ENCODE assay signal across 15 mouse cellular contexts in genomic region chr8:108573295-108574017, GRCm38 (mm10).
DNase-seq lines count a peak whose midpoint lies in the region; ATAC-seq and TF ChIP-seq lines count a peak whose summit lies in the region.
"Had no signal": no experiment of that assay in that cellular context is flagged by ENCODE, and none has a peak within 500 bp of the region (broad histone marks: within the 10 kb centered on the region; RNA-seq: fewer than 3 reads in every experiment).

No protein-coding gene starts in this region.

- DNase-seq in stomach, postnatal 0 days (ENCODE audit: low spot score), result no peak
- DNase-seq in right cerebral cortex, adult 18-20 months, result no peak
- DNase-seq in thymus, postnatal 25 days, result no peak
- DNase-seq: cerebellum, adult 8-10 months; cerebellum, adult 9-11 months; cerebellum, postnatal 36 days had no signal

- 85% methylated on average over 5 of the region's 5 CpGs for WGBS in intestine, embryonic 15.5 days
- WGBS in intestine, embryonic 16.5 days, result 81% methylated on average over 5 of the region's 5 CpGs
- WGBS in stomach, postnatal 0 days, result 82% methylated on average over 5 of the region's 5 CpGs

- H3K9me3 ChIP-seq in intestine, embryonic 15.5 days, result no peaks in the 10 kb centered on the region
- no peaks in the 10 kb centered on the region for H3K9me3 ChIP-seq in intestine, embryonic 16.5 days (ENCODE audit: control insufficient read depth, low read length)
- no peaks in the 10 kb centered on the region for H3K9me3 ChIP-seq in stomach, postnatal 0 days (ENCODE audit: control insufficient read depth, low read length)
- H3K9me3 ChIP-seq: embryonic facial prominence, embryonic 13.5 days; embryonic facial prominence, embryonic 15.5 days; forebrain, embryonic 10.5 days; forebrain, embryonic 12.5 days had no signal

- no peak overlapping the region for H3K4me3 ChIP-seq in intestine, embryonic 15.5 days (replicated peaks)
- no peak overlapping the region for H3K4me3 ChIP-seq in intestine, embryonic 16.5 days (ENCODE audit: low read length)
- H3K4me3 ChIP-seq in stomach, postnatal 0 days (ENCODE audit: low read depth, low read length), result no peak overlapping the region
- H3K4me3 ChIP-seq: embryonic facial prominence, embryonic 13.5 days; embryonic facial prominence, embryonic 15.5 days; erythroblast, embryonic 14.5 days; forebrain, embryonic 10.5 days; forebrain, embryonic 12.5 days had no signal

- peaks cover 3% of the 10 kb centered on the region; the same call in 1 of the 2 replicates for H3K4me1 ChIP-seq in intestine, embryonic 15.5 days (replicated peaks)
- peaks cover 9% of the 10 kb centered on the region; the same call in 1 of the 2 replicates for H3K4me1 ChIP-seq in intestine, embryonic 16.5 days (ENCODE audit: control insufficient read depth, insufficient read depth, low read length)
- H3K4me1 ChIP-seq in stomach, postnatal 0 days (replicated peaks; ENCODE audit: control insufficient read depth, insufficient read depth), result no peaks in the 10 kb centered on the region

- peak; percentile 93 for ATAC-seq in intestine, embryonic 15.5 days
- ATAC-seq in intestine, embryonic 16.5 days, result peak; percentile 97
- 0 out of 2 replicates have a peak, but pooled peaks have one; percentile 15 for ATAC-seq in stomach, postnatal 0 days (ENCODE audit: low FRiP score, low TSS enrichment)
- ATAC-seq: forebrain, embryonic 14.5 days; forebrain, embryonic 16.5 days had no signal

- no peak overlapping the region for H3K27ac ChIP-seq in intestine, embryonic 15.5 days
- H3K27ac ChIP-seq in intestine, embryonic 16.5 days (ENCODE audit: low read length), result no peak overlapping the region
- H3K27ac ChIP-seq in stomach, postnatal 0 days (replicated peaks), result no peak overlapping the region
- H3K27ac ChIP-seq: embryonic facial prominence, embryonic 13.5 days; embryonic facial prominence, embryonic 15.5 days; forebrain, embryonic 10.5 days; forebrain, embryonic 12.5 days had no signal

- no peak for TF ChIP-seq CTCF in stomach, postnatal 0 days (IDR thresholded peaks at IDR 0.05; ENCODE audit: low read depth)

- no peak overlapping the region for H3K4me2 ChIP-seq in intestine, embryonic 15.5 days (replicated peaks)
- no peak overlapping the region for H3K4me2 ChIP-seq in intestine, embryonic 16.5 days (ENCODE audit: low read depth, low read length)
- no peak overlapping the region for H3K4me2 ChIP-seq in stomach, postnatal 0 days (replicated peaks; ENCODE audit: low read depth)
- H3K4me2 ChIP-seq: embryonic facial prominence, embryonic 13.5 days; embryonic facial prominence, embryonic 15.5 days; forebrain, embryonic 12.5 days had no signal

- no peaks in the 10 kb centered on the region for H3K27me3 ChIP-seq in intestine, embryonic 15.5 days (replicated peaks)
- H3K27me3 ChIP-seq in intestine, embryonic 16.5 days (replicated peaks; ENCODE audit: control insufficient read depth, insufficient read depth, low read length), result no peaks in the 10 kb centered on the region
- no peaks in the 10 kb centered on the region for H3K27me3 ChIP-seq in stomach, postnatal 0 days (ENCODE audit: control insufficient read depth, insufficient read depth, low read length)

- no peak overlapping the region for H3K9ac ChIP-seq in intestine, embryonic 15.5 days
- H3K9ac ChIP-seq in intestine, embryonic 16.5 days (ENCODE audit: low read depth, low read length), result no peak overlapping the region
- no peak overlapping the region for H3K9ac ChIP-seq in stomach, postnatal 0 days (ENCODE audit: low read length)
- H3K9ac ChIP-seq: embryonic facial prominence, embryonic 13.5 days; embryonic facial prominence, embryonic 15.5 days; forebrain, embryonic 12.5 days had no signal

- H3K36me3 ChIP-seq in intestine, embryonic 15.5 days, result no peaks in the 10 kb centered on the region
- no peaks in the 10 kb centered on the region for H3K36me3 ChIP-seq in intestine, embryonic 16.5 days (ENCODE audit: control insufficient read depth, insufficient read depth, low read length)
- H3K36me3 ChIP-seq in stomach, postnatal 0 days (ENCODE audit: control insufficient read depth, insufficient read depth, low read length), result no peaks in the 10 kb centered on the region
- H3K36me3 ChIP-seq: embryonic facial prominence, embryonic 13.5 days; embryonic facial prominence, embryonic 15.5 days; forebrain, embryonic 10.5 days; forebrain, embryonic 12.5 days had no signal

- no peak for TF ChIP-seq EP300 in stomach, postnatal 0 days (optimal IDR thresholded peaks at IDR 0.05)

Comparison
In these comparisons a context has a peak if more than half of its experiments do, and no peak if none do; other contexts are left out.
1. ATAC-seq: peak in every context shown above with its lines; median percentile 97 in intestine, embryonic 16.5 days; 93 in intestine, embryonic 15.5 days; 15 in stomach, postnatal 0 days.